Mouse (Mus musculus) cortical plate, adult 2 months (tissue): Measurements from ENCODE around the gene Matn1.

Experiments used
- CTCF ChIP-seq: fragments of 200-500 bp; IDR thresholded peaks from 2 replicates; pipeline ENCODE4 v1.5.1; 2011; ENCODE audit warnings: mild to moderate bottlenecking, control low read depth, low read length; ENCODE audit not compliant: insufficient read depth; ENCODE audit errors: extremely low read depth
- POLR2A ChIP-seq: fragments of 200-500 bp; IDR thresholded peaks from 2 replicates; pipeline ENCODE4 v1.6.1; 2011; ENCODE audit warnings: mild to moderate bottlenecking, low read length, control low read depth; ENCODE audit not compliant: insufficient read depth; ENCODE audit errors: extremely low read depth

- TF ChIP-seq CTCF: no peak
- no peak for TF ChIP-seq POLR2A
These were observed 38.3 kb upstream of the Matn1 start for GRCm38 (mm10) chr4:130905882-130906281.
